Mouse (Mus musculus): Measurements from ENCODE around the gene Rnf212b.

DNA sequence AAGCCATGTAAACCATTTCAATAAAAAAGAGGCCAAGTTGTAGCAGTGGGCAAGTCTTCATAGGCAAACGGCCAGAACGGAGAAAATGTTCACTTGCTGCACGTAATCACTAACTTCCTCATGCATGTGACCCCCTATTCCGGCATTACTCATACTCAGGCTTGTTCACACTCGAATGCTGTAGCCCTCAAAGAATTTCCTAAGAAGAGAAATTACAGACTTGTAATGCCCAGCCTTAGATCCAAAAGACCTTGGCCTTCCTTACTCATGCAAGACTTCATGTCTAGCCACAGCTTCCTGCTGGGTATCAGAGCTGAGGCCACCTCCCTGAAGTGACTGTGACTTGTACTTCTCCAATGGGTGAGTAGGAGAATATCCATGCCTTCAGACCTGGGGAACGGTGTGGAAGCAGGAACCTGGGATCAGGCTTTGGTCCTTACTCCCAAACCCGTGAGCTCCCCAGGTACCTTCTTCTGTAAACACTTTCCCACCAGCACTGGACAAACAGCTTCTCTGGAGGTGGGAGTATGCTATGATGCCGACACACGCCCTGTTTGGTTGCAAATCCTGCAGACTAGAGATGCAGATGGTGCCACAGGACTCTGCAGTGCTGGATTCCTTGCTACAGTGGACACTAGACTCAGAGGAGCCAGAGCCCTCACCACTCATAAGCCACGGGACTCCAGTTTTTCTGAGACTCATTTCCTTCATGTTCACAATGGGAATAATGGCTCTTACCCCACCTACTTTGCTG is 45.5 kb upstream of the Rnf212b start:
- TF ChIP-seq CHD2 (IDR thresholded peaks at IDR 0.05; ENCODE audit: low read depth, low read length) (no peak), HCFC1 (IDR thresholded peaks at IDR 0.05; ENCODE audit: borderline replicate concordance, insufficient read depth, low read length) (no peak), ZNF384 (IDR thresholded peaks at IDR 0.05; ENCODE audit: low read depth, low read length) (no peak), MAFK (IDR thresholded peaks at IDR 0.05; ENCODE audit: insufficient read depth, low read depth, low read length) (no peak)

All from ES-E14 (cell line).